28 mouse cellular contexts compared by ENCODE assay signal in the genomic region with DNA sequence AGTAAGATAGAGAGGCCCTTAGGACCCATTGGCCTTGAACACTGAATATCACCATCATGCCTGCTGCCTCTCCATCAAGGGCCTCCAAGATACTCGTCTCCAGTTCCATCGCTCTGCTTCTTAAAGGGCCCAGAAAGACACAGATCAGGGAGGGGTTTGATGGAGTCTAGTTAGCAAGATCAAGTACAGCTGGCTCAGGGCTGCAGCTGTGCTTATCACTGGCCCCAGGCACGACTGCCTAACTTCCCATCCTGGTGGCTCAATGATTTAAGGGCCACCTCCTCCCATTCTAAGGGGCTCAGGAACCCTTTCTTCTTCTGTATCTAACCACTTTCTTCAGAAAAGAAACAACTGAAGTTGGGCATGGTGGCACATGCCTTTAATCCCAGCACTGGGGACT. TPM values are rescaled to one million over a fixed set of nuclear protein-coding genes. Genes with fewer than 3 reads are reported as not detected.
DNase-seq lines count a peak whose midpoint lies in the region; ATAC-seq and TF ChIP-seq lines count a peak whose summit lies in the region.
"Had no signal": no experiment of that assay in that cellular context is flagged by ENCODE, and none has a peak within 500 bp of the region (broad histone marks: within the 10 kb centered on the region; RNA-seq: fewer than 3 reads in every experiment).

No protein-coding gene starts in this region.

- peak overlapping the region; percentile 36 for H3K4me2 ChIP-seq in liver, embryonic 11.5 days
- H3K4me2 ChIP-seq in liver, postnatal 0 days (ENCODE audit: low read depth, low read length) = no peak overlapping the region
- no peak overlapping the region for H3K4me2 ChIP-seq in hindbrain, postnatal 0 days (ENCODE audit: low read depth, low read length)
- H3K4me2 ChIP-seq: embryonic facial prominence, embryonic 13.5 days; heart, embryonic 12.5 days; hindbrain, embryonic 12.5 days; midbrain, embryonic 11.5 days; neural tube, embryonic 15.5 days had no signal

- 44% methylated on average over 3 of the region's 3 CpGs for whole genome bisulfite sequencing in liver, embryonic 11.5 days
- 39% methylated on average over 3 of the region's 3 CpGs for WGBS in liver, postnatal 0 days (ENCODE audit: insufficient replicate concordance)
- 97% methylated on average over 3 of the region's 3 CpGs for WGBS in hindbrain, postnatal 0 days

- peaks cover 15% of the 10 kb centered on the region for H3K4me1 ChIP-seq in liver, embryonic 11.5 days (replicated peaks; ENCODE audit: control insufficient read depth, insufficient read depth, low read length)
- H3K4me1 ChIP-seq in liver, postnatal 0 days (ENCODE audit: insufficient read depth) = peaks cover 9% of the 10 kb centered on the region
- H3K4me1 ChIP-seq in hindbrain, postnatal 0 days (ENCODE audit: insufficient read depth, low read length) = no peaks in the 10 kb centered on the region
- H3K4me1 ChIP-seq: embryonic facial prominence, embryonic 13.5 days; forebrain, embryonic 10.5 days; heart, embryonic 12.5 days; hindbrain, embryonic 12.5 days; neural tube, embryonic 15.5 days had no signal

- no peak overlapping the region for H3K4me3 ChIP-seq in liver, embryonic 11.5 days (ENCODE audit: low read depth, low read length)
- H3K4me3 ChIP-seq in liver, postnatal 0 days (ENCODE audit: low read depth, low read length) = no peak overlapping the region
- no peak overlapping the region for H3K4me3 ChIP-seq in hindbrain, postnatal 0 days (ENCODE audit: low read length)
- H3K4me3 ChIP-seq: embryonic facial prominence, embryonic 13.5 days; forebrain, embryonic 10.5 days; heart, embryonic 12.5 days; hindbrain, embryonic 12.5 days; neural tube, embryonic 15.5 days had no signal

- ATAC-seq in liver, embryonic 11.5 days (replicated peaks; ENCODE audit: low FRiP score) = peak; percentile 94
- ATAC-seq in liver, postnatal 0 days = peak; percentile 82
- ATAC-seq in hindbrain, postnatal 0 days = no peak
- ATAC-seq: forebrain, postnatal 0 days; lung, postnatal 0 days had no signal

- H3K36me3 ChIP-seq in liver, embryonic 11.5 days (ENCODE audit: control insufficient read depth, insufficient read depth, low read length) = no peaks in the 10 kb centered on the region; the same call in 1 of the 2 replicates
- no peaks in the 10 kb centered on the region for H3K36me3 ChIP-seq in liver, postnatal 0 days (replicated peaks; ENCODE audit: insufficient read depth, low read length)
- H3K36me3 ChIP-seq in hindbrain, postnatal 0 days (ENCODE audit: insufficient read depth, low read length) = peaks cover 20% of the 10 kb centered on the region; the same call in 1 of the 2 replicates
- H3K36me3 ChIP-seq: heart, embryonic 12.5 days had no signal

- H3K27me3 ChIP-seq in liver, embryonic 11.5 days (replicated peaks; ENCODE audit: control insufficient read depth, insufficient read depth, low read length) = no peaks in the 10 kb centered on the region
- H3K27me3 ChIP-seq in liver, postnatal 0 days (ENCODE audit: insufficient read depth, low read length) = no peaks in the 10 kb centered on the region
- no peaks in the 10 kb centered on the region for H3K27me3 ChIP-seq in hindbrain, postnatal 0 days (ENCODE audit: insufficient read depth, low read length)
- H3K27me3 ChIP-seq: embryonic facial prominence, embryonic 13.5 days; hindbrain, embryonic 12.5 days; neural tube, embryonic 15.5 days had no signal

- TF ChIP-seq CTCF in liver, postnatal 0 days (IDR thresholded peaks at IDR 0.05; ENCODE audit: low read depth) = no peak
- no peak for TF ChIP-seq CTCF in hindbrain, postnatal 0 days (IDR thresholded peaks at IDR 0.05; ENCODE audit: low read depth)

- 0 out of 2 replicates have a peak overlapping the region, but pooled peaks have one; percentile 11 for H3K9ac ChIP-seq in liver, embryonic 11.5 days (ENCODE audit: low read depth, low read length)
- no peak overlapping the region for H3K9ac ChIP-seq in liver, postnatal 0 days (replicated peaks)
- H3K9ac ChIP-seq in hindbrain, postnatal 0 days (replicated peaks; ENCODE audit: low read length) = no peak overlapping the region
- H3K9ac ChIP-seq: embryonic facial prominence, embryonic 13.5 days; forebrain, postnatal 0 days; heart, embryonic 12.5 days; hindbrain, embryonic 12.5 days; neural tube, embryonic 15.5 days had no signal

- no peaks in the 10 kb centered on the region for H3K9me3 ChIP-seq in liver, embryonic 11.5 days (ENCODE audit: control insufficient read depth, low read length)
- no peaks in the 10 kb centered on the region for H3K9me3 ChIP-seq in liver, postnatal 0 days (ENCODE audit: low read length)
- H3K9me3 ChIP-seq in hindbrain, postnatal 0 days (ENCODE audit: low read length) = no peaks in the 10 kb centered on the region
- H3K9me3 ChIP-seq: embryonic facial prominence, embryonic 13.5 days; forebrain, embryonic 10.5 days; heart, embryonic 12.5 days; hindbrain, embryonic 12.5 days; neural tube, embryonic 15.5 days had no signal

- DNase-seq in MEL-GATA-1-ER (ENCODE audit: extremely low read depth, low read depth) (peak; percentile 64), MN1 (ENCODE audit: low spot score) (no peak)
- DNase-seq in c-Kit-positive CD71-positive TER-119-positive erythroid progenitor cells, embryonic 14.5 days (ENCODE audit: low spot score) = peak; percentile 77
- DNase-seq in liver, embryonic 11.5 days (ENCODE audit: low spot score) = no peak
- peak; percentile 40 for DNase-seq in liver, postnatal 0 days
- DNase-seq in right cerebral cortex, postnatal 36 days (ENCODE audit: low spot score in 2 of 2) = no peak
- DNase-seq in hindbrain, postnatal 0 days (ENCODE audit: low spot score) = no peak
- DNase-seq: adrenal gland, postnatal 25 days; cerebellum, adult 11 months; cerebellum, postnatal 10 days; forebrain, postnatal 0 days; gastrocnemius, postnatal 14 days; heart, adult 11 months; heart, postnatal 10 days; kidney, adult 11 months; layer of hippocampus, adult 9-11 months; left cerebral cortex, postnatal 4 days; thymus, adult 18-20 months; thymus, postnatal 4 days had no signal

- peak overlapping the region; percentile 56; the same call in 1 of the 2 replicates for H3K27ac ChIP-seq in liver, embryonic 11.5 days (ENCODE audit: low read depth, low read length)
- no peak overlapping the region for H3K27ac ChIP-seq in liver, postnatal 0 days (ENCODE audit: low read depth)
- H3K27ac ChIP-seq in hindbrain, postnatal 0 days = no peak overlapping the region
- H3K27ac ChIP-seq: embryonic facial prominence, embryonic 13.5 days; forebrain, embryonic 10.5 days; hindbrain, embryonic 12.5 days; macrophage; neural tube, embryonic 15.5 days had no signal

- TF ChIP-seq EP300 in liver, postnatal 0 days (IDR thresholded peaks at IDR 0.05; ENCODE audit: low read depth) = peak; percentile 63

RNA-seq across cellular contexts. Expression of a gene that starts 13.3 kb away (rescaled TPM):
- polyA plus RNA-seq in liver, embryonic 11.5 days (2014; fragmentation: Nextera tagmentation; extraction: Ambion mirVana) = 12.2 and 13.6 TPM in 2 replicates
- 4.3 and 5.4 TPM in 2 replicates for polyA plus RNA-seq in liver, postnatal 0 days (2015; fragmentation: Nextera tagmentation; extraction: Ambion mirVana)
- 29.1 and 30.7 TPM in 2 replicates for total RNA-seq in hindbrain, postnatal 0 days (2014; rRNA removed)
- 17.4 and 20.9 TPM in 2 replicates for polyA plus RNA-seq in hindbrain, postnatal 0 days (2015; fragmentation: Nextera tagmentation; extraction: Ambion mirVana)

RNA-seq across cellular contexts. Expression of a gene that starts 14.1 kb away (rescaled TPM):
- 1.9 and 2.1 TPM in 2 replicates for polyA plus RNA-seq in liver, embryonic 11.5 days (2014; fragmentation: Nextera tagmentation; extraction: Ambion mirVana)
- polyA plus RNA-seq in liver, postnatal 0 days (2015; fragmentation: Nextera tagmentation; extraction: Ambion mirVana) = 0.20 and 5.1 TPM in 2 replicates
- total RNA-seq in hindbrain, postnatal 0 days (2014; rRNA removed) = 6.8 and 8.4 TPM in 2 replicates
- 3.8 and 3.9 TPM in 2 replicates for polyA plus RNA-seq in hindbrain, postnatal 0 days (2015; fragmentation: Nextera tagmentation; extraction: Ambion mirVana)
- polyA plus RNA-seq: liver, adult 2 months; macrophage had no signal

RNA-seq across cellular contexts. Expression of a gene that starts 14.6 kb away (rescaled TPM):
- 1.2 and 2.5 TPM in 2 replicates for polyA plus RNA-seq in liver, embryonic 11.5 days (2014; fragmentation: Nextera tagmentation; extraction: Ambion mirVana)
- 0.46 and 0.66 TPM in 2 replicates for polyA plus RNA-seq in liver, postnatal 0 days (2015; fragmentation: Nextera tagmentation; extraction: Ambion mirVana)
- 17.9 and 37.6 TPM in 2 replicates for total RNA-seq in hindbrain, postnatal 0 days (2014; rRNA removed)
- 7.3 and 9.1 TPM in 2 replicates for polyA plus RNA-seq in hindbrain, postnatal 0 days (2015; fragmentation: Nextera tagmentation; extraction: Ambion mirVana)

RNA-seq across cellular contexts. Expression of a gene that starts 36.3 kb away (rescaled TPM):
- 114 and 131 TPM in 2 replicates for polyA plus RNA-seq in liver, embryonic 11.5 days (2014; fragmentation: Nextera tagmentation; extraction: Ambion mirVana)
- 28.9 and 30.6 TPM in 2 replicates for polyA plus RNA-seq in liver, postnatal 0 days (2015; fragmentation: Nextera tagmentation; extraction: Ambion mirVana)
- 94.0 and 111 TPM in 2 replicates for total RNA-seq in hindbrain, postnatal 0 days (2014; rRNA removed)
- 78.3 and 79.2 TPM in 2 replicates for polyA plus RNA-seq in hindbrain, postnatal 0 days (2015; fragmentation: Nextera tagmentation; extraction: Ambion mirVana)

RNA-seq across cellular contexts. Expression of a gene that starts 36.9 kb away (rescaled TPM):
- polyA plus RNA-seq in liver, embryonic 11.5 days (2014; fragmentation: Nextera tagmentation; extraction: Ambion mirVana) = 13.2 and 13.3 TPM in 2 replicates
- polyA plus RNA-seq in liver, postnatal 0 days (2015; fragmentation: Nextera tagmentation; extraction: Ambion mirVana) = 49.4 and 54.4 TPM in 2 replicates
- 80.2 and 147 TPM in 2 replicates for total RNA-seq in hindbrain, postnatal 0 days (2014; rRNA removed)
- 98.2 and 106 TPM in 2 replicates for polyA plus RNA-seq in hindbrain, postnatal 0 days (2015; fragmentation: Nextera tagmentation; extraction: Ambion mirVana)

Comparison
In these comparisons a context has a peak if more than half of its experiments do, and no peak if none do; other contexts are left out.
1. DNase-seq: peak in MEL-GATA-1-ER (single experiment), c-Kit-positive CD71-positive TER-119-positive erythroid progenitor cells, embryonic 14.5 days (single experiment) and liver, postnatal 0 days (single experiment); none in liver, embryonic 11.5 days (single experiment), right cerebral cortex, postnatal 36 days (0 of 2), hindbrain, postnatal 0 days (single experiment) and MN1 (single experiment).